Mouse (Mus musculus) left cerebral cortex, postnatal 14 days (tissue): ENCODE results near the gene Pias4. TPM values are rescaled to one million over a fixed set of nuclear protein-coding genes. Genes with fewer than 3 reads are reported as not detected.
"Not testable (repeated sequence)": the region's sequence is repeated elsewhere in the genome, so short reads cannot be mapped to it uniquely, and the experiment has no call there.

ENCODE experiments used
- DNase-seq, 2 experiments: peaks; one replicate each; pipeline ENCODE4 v3.0.0; 2021 to 2022; ENCODE audit warnings: low spot score in 2 of 2, mixed read lengths in 1 of 2
- intact Hi-C: fragments of 180-260 bp; cut with DNase I; formaldehyde crosslinking; loops from one replicate; pipeline ENCODE4 v1.15.1; 2025
- long read RNA-seq, 2 experiments: library from polyadenylated mRNA; stranded (forward); transcript quantifications; one replicate each; pipeline ENCODE4 v2.0.0; 2021
- total RNA-seq, 2 experiments: library from RNA; stranded (reverse); gene quantifications; 2 replicates each; pipeline ENCODE4 v1.2.3; 2021

Pias4 gene
- 10 to 100 TPM; 23.7 to 29.9 TPM for total RNA-seq
- long read RNA-seq, experiment 1, transcript Pias4-201 (11 exons, 2,571 nt) = major isoform, 33 of 41 reads
- long read RNA-seq, experiment 1, partial matches to known transcripts = 3 of 41 reads
- long read RNA-seq, experiment 1, other reads (novel, unspliced or antisense) = 5 of 41 reads
- long read RNA-seq, experiment 2, transcript Pias4-201 (11 exons, 2,571 nt) = major isoform, 34 of 49 reads
- long read RNA-seq, experiment 2, partial matches to known transcripts = 5 of 49 reads
- long read RNA-seq, experiment 2, other reads (novel, unspliced or antisense) = 8 of 49 reads

GRCm38 (mm10) chr10:81167200-81168086 lies at the start of gene Pias4:
TSS of gene Pias4 (minus strand) at chr10:81167923.
- DNase-seq = peak; percentile 100
- intact Hi-C loops = no loop called here

- DNase-seq, intact Hi-C loops: not testable (repeated sequence)
Measured at GRCm38 (mm10) chr10:81217267-81217666, 49.5 kb upstream of the Pias4 start.

- intact Hi-C loops = no loop called here
- DNase-seq = no peak
Measured at GRCm38 (mm10) chr10:81216810-81217209, 49.1 kb upstream of the Pias4 start.

GRCm38 (mm10) chr10:81216260-81216659 lies 48.5 kb upstream of the Pias4 start:
- intact Hi-C loops = no loop called here

GRCm38 (mm10) chr10:81210154-81210553 lies 42.4 kb upstream of the Pias4 start:
- DNase-seq = no peak
- intact Hi-C loops = no loop called here

More at GRCm38 (mm10) chr10:81216260-81216659, 48.5 kb upstream of the Pias4 start:
- DNase-seq = no peak

- intact Hi-C loops = no loop called here
- no peak for DNase-seq
Measured at GRCm38 (mm10) chr10:81204137-81204536, 36.4 kb upstream of the Pias4 start.

GRCm38 (mm10) chr10:81202978-81203720 lies 35.4 kb upstream of the Pias4 start:
- DNase-seq = no peak
- intact Hi-C loops = no loop called here

- DNase-seq = no peak
- intact Hi-C loops = no loop called here
Measured at GRCm38 (mm10) chr10:81201807-81202758, 34.4 kb upstream of the Pias4 start, which contains the start of gene Nmrk2. TSS of gene Nmrk2 (minus strand) at chr10:81202051.

GRCm38 (mm10) chr10:81200605-81201287 lies 33.0 kb upstream of the Pias4 start:
- intact Hi-C loops = no loop called here
- no peak for DNase-seq

- intact Hi-C loops = no loop called here
- no peak for DNase-seq
Measured at GRCm38 (mm10) chr10:81200141-81200540, 32.4 kb upstream of the Pias4 start.

GRCm38 (mm10) chr10:81198990-81199389 lies 31.3 kb upstream of the Pias4 start:
- intact Hi-C loops = loop anchor here (5.0 to 10.0 kb wide), 2 partner anchors 43 to 246 kb away; no protein-coding TSS in a partner anchor
- no peak for DNase-seq

GRCm38 (mm10) chr10:81198230-81198629 lies 30.5 kb upstream of the Pias4 start:
- peak; percentile 81 to 83 for DNase-seq
- intact Hi-C loops = loop anchor here (5.0 to 10.0 kb wide), 2 partner anchors 44 to 247 kb away; no protein-coding TSS in a partner anchor

GRCm38 (mm10) chr10:81197305-81197704 lies 29.6 kb upstream of the Pias4 start:
- no peak for DNase-seq
- intact Hi-C loops = loop anchor here (5.0 to 10.0 kb wide), 2 partner anchors 45 to 247 kb away; no protein-coding TSS in a partner anchor

- intact Hi-C loops = loop anchor here (5.0 to 10.0 kb wide), 2 partner anchors 46 to 248 kb away; no protein-coding TSS in a partner anchor
- no peak for DNase-seq
Measured at GRCm38 (mm10) chr10:81196470-81197065, 28.8 kb upstream of the Pias4 start.

GRCm38 (mm10) chr10:81195300-81195699 lies 27.6 kb upstream of the Pias4 start:
- DNase-seq = no peak
- intact Hi-C loops = loop anchor here (5.0 to 10.0 kb wide), 2 partner anchors 47 to 250 kb away; no protein-coding TSS in a partner anchor

GRCm38 (mm10) chr10:81193991-81194774 lies 26.5 kb upstream of the Pias4 start:
- intact Hi-C loops = loop anchor here (10.0 kb wide), 1 partner anchor 251 kb away; no protein-coding TSS in a partner anchor
- peak in 1 of 2 experiments; percentile 44 for DNase-seq
